Mouse (Mus musculus): ENCODE data around the gene Rundc3a.
"Not testable (repeated sequence)": the region's sequence is repeated elsewhere in the genome, so short reads cannot be mapped to it uniquely, and the experiment has no call there.

Rundc3a gene

DNA sequence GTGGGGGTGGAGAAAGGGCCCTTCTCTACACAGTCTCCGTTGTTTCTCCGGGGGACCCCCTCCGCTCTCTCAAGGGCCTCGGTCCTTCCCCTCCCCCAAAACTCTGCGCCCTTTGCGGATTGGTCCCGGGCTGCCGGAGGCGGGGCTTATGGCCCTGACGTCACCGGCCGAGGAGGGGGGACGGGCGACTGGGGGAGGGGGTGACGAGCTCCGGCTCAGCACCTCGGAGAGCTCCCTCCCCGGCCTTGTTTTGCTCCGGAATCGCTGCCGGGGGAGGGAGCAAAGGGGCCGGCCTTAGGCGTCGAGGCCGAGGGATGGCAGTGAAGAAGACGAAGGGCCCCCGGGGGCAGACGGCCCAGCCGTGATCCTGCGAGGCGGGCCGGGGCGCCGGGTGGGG is at the start of gene Rundc3a:
Gene Rundc3a, plus strand, starts transcription at position 166 of the 397 bp plus-strand sequence.
- DNase-seq (ENCODE audit: low spot score) = peak; percentile 94

DNA sequence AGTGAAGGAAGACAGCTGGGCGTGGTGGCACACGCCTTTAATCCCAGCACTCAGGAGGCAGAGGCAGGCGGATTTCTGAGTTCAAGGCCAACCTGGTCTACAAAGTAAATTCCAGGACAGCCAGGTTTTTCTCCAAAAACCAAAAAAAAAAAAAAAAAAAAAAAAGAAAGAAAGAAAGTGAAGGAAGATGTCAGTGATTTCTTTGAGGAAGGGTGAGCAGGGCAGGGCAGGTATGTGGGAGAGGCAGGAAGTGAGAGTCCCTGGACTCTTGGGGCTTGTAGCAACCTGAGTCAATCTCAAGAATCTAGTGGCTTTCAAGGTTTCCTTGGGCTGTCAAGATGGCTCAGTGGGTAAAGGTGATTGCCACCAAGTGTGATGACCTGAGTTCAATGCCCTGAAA is 48.7 kb upstream of the Rundc3a start:
- DNase-seq (ENCODE audit: low spot score) = no peak

DNA sequence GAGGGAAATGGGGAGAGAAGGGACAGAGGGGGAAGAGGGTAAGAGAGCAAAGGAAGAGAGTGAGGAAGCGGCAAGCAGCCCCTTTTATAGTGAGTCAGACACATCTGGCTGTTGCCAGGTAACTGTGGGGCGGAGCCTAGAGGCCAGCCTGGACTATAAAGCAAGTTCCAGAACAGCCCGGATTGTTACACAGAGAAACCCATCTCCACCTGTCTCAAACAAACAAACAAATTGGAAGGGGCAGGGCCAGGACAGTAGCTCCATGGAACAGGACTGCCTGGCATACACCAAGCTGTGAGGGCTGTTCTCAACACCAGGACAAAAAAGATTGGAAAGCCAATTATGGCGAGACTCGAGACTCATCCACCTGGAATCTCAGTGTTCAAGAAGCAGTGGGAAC is 46.3 kb upstream of the Rundc3a start:
- DNase-seq (ENCODE audit: low spot score) = no peak

DNA sequence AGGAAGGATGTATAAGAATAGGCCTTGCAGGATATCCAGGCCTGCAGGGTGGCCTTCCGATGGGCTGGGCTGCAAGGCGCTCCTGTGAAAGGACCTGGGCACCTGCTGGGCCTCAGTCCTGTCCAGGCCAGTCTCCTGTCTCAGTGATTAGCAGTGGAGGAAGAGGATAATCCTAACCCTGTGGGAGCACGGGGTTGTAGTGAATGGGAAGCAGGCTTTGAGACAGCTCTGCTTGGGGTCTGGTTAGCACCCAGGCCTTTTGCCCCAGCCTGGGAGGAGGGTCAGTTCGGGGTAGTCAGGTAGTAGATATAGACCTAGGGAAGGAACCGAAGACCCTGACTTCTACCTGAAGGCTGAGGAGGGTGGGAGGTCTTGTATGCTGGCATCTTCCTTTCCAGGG is 45.5 kb upstream of the Rundc3a start:
- no peak for DNase-seq (ENCODE audit: low spot score)

DNA sequence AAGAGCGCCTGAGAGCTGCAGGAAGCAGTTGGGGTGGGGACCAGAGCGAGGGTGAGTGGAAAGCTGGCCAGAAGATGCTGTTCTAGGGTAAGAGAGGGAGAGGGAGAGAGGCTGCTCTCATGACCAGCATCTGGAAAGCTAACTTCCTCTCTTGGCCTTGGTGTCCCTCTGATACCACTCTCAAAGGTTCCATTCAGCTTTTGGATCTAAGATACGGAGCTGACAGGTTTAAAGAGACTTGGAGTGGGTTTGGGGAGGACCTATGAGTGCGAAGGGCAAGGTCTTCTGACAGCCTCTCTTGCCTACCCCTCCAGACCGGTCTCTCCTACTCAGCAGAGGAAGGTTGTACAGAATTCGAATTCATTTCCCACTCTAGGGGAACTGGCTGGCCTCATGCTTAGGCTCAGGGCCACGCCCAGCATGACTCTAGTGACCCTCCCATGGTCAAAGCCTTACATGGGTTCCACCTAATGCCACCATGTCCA is 45.1 kb upstream of the Rundc3a start:
- DNase-seq (ENCODE audit: low spot score) = no peak

DNA sequence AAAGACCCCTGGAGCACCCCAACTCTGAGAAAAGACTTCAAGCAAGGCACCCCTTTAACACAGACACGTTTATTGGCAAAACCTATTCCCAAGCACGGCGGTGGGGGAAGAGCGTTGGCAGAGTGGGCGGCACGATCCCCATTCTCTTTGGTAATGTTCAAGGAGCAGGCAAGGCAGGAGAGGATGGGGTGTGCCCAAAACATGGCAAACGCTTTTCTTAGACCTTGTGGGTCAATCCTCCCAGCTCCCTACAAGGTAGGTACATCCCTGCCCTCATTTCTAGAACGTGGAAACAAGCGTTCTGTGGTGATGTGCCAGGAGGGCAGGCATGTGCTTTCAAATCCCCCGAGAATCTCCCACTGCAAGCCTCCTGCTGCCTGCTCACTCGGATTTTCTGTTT is 44.4 kb upstream of the Rundc3a start:
- DNase-seq (ENCODE audit: low spot score) = no peak

DNA sequence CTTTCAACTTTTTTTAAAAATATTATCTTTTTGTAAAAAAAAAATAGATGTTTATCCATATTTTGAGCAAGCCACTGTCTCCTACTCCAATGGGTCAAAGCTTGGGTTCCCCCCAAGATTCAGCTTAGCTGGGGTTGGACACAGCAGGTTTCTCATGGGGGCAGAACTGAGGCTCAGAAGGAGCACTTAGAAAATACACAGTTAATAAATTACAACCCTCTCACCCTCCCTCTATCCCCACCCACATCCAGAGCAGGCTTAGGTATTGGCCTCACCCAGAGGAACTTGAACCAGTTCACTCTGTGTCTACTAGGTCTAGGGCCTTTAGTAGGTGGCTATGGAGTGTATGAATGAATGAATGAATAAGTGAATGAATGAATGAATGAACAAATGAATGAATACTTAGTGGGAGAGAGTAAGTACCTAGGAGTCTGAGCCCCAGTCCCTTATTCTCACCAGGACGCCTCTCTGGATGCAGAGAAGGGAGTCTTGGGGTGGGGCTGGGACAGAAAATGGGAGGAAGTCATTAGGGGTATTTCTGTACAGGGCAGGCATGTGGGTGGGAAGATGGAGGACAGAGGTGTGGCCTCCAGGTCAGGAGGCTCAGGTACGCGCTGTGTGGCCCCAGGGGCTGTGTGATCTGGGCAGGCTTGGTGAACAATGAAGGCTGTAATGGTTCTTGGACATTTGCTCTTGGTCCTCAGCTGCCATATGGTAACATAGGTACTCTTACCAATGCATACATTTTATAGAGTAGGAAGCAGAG is 43.8 kb upstream of the Rundc3a start:
- no peak for DNase-seq (ENCODE audit: low spot score)

DNA sequence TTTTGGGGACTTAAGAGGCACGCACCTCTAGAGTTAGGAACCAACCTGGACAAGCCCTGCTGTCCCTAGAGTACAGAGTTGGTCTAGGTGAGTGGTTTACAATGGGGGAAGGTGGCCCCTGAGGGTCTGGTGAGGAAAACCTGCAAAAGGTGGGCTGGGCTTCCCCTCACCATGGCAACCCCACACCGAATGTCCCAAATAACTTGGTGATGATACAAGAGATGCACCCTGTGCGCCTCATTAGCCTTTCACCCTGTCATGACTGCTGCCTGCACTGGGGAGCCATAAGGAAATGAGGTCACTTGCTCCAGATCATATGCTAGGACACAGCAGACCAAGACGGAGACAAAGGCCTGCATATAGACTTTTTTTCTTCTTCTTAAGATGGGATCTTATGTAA is 42.8 kb upstream of the Rundc3a start:
- DNase-seq (ENCODE audit: low spot score) = no peak

DNA sequence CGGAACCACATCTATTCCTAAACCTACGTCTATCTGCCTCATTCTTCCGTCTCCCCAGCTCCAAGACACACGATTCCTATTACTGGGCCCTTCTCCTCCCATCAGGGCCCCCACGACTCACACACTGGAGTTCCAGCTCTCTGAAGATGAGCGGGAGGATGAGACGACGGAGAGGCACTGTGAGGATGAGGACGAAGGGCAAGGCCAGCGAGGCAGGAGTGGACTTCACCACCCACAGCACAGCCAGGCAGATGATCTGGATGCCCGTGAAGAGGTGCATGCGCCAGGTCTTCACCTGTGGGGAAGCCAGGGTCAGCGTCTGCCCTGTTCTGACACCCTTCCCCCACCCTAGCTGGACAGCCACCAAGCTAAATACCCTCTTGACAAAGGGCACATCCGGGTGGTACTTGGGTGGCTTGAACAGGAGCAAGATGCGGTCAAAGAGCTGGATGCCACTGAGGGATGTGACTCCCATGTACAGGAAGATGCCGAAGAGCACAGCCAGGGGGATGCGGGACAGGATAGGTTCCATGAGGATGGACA is 42.2 kb upstream of the Rundc3a start:
- DNase-seq (ENCODE audit: low spot score) = no peak

DNA sequence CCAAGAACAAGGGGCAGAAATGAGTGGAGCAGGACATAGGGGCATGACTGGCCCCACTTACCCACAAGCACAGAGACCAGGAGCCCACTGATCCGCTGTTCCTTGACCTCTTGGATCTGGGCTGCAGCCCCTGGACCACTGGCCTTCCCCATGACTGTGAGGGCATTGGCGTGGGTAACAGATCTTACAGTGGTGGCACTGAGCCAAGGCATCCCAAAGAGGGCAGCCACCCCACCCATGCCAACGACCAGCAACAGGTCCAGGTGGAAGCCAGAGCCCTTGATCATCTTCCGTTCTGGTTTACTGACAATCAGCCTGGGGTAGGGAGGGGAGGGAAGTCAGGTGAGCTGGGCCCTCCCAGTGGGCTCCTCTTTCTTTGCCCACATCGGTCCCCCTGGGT is 40.8 kb upstream of the Rundc3a start:
- DNase-seq (ENCODE audit: low spot score) = no peak

DNA sequence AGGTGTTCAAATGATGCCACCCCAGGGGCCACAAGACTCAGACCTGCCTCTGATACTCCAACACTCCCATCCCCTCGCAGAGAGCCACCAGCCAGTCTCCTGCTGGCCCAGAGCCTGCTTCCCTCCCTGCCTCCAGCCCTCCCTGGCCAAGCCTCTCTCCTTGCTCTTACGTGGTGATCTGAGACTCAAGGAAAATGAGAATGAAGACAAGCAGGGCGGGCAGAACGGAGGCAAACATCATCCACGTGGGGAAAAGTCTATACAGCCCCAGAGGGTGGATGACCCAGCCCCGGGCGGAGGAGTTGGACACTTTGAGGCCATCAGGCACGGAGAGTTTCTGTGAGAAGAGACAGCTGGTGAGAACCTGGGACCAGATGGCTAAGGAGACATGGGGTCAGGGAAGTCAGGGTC is 40.2 kb upstream of the Rundc3a start:
- no peak for DNase-seq (ENCODE audit: low spot score)

DNA sequence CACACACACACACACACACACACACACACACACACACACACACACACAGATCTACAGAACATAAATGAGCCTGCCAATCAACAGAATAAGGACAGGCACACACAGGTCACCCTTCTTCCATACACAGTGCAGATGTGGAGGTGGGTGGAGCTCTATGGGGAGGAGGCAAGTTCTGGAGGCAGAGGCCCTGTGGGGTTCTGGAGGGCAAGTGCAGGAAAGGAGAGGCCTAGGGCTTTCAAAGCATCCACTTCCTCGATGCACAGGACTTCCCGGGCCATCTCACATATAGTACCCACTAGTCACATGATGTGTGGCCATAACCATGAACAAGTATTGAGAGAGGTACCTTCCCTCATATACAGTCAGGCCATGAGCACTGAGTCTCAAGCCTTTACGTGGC is 37.7 kb upstream of the Rundc3a start:
- no peak for DNase-seq (ENCODE audit: low spot score)

DNA sequence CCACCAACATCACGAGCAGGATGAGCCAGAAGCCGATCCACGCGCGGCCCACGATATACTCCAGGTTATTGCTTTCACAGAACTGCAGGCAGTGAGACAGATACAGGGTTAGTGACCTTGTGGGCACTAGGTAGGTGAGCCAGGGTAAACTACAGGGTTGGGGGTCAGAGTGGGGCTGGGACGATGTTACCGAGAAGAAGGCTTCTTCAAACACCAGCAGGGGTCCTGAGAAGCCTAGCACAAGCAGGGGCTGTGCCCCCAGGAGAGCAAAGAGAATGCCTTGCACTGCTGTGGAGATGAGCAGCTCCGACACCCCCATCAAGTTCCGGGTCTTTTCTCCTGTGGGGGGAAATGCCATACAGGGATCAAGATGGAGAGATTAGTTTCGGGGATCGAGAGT is 37.0 kb upstream of the Rundc3a start:
- DNase-seq (ENCODE audit: low spot score) = no peak

DNA sequence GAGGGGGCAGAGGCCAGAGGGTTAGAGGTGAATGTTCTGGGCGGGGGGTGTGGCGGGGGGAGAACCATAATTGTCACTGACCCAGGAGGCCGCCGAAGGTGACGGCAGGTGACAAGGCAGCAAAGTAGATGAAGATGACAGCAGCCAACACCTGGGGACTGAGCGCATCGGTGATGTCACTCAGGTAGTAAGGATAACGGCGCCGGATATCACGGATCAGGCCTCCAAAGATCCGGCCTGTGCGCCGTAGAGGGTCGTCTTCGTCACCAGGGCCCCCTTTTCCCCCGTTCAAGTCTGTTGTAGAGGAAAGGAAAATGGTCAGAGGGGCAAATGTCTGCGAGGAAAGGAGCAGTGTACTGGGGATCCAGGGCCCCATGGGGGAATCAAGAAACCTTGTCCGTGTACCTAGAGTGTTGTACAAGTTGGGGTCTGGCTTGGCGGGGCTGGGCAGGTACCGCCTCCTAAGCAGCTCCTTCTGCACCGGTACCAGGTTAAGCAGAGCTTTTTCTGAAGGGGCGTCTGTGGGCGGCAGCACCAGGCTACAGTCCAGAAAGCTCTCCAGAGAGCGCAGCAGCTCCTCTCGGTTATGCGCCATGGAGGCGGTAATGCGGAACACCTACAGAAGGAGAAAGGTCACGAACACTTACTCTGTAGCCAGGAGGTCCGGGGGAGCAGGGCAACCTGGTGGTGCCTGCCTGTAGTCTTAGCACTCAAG is 36.4 kb upstream of the Rundc3a start:
- DNase-seq (ENCODE audit: low spot score) = no peak

DNA sequence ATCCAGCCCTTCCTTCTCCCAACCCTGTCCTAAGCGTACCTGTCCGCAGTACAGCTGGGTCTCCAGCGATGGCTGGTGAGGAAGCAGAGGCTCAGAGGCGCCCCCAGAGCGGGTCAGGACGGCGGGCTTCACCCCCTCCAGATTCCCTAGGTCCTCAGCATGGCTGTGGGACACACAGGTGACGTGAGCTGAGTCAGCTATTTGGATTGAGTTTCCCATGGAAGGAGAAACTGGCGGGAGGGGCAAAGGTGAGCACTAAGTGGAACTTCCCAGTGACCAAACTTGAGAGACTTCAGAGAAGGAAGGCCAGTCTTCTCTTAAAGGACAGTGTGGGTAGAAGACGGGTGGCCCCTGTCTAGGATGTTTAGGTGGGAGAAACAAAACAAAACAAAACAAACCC is 34.8 kb upstream of the Rundc3a start:
- DNase-seq (ENCODE audit: low spot score) = no peak

DNA sequence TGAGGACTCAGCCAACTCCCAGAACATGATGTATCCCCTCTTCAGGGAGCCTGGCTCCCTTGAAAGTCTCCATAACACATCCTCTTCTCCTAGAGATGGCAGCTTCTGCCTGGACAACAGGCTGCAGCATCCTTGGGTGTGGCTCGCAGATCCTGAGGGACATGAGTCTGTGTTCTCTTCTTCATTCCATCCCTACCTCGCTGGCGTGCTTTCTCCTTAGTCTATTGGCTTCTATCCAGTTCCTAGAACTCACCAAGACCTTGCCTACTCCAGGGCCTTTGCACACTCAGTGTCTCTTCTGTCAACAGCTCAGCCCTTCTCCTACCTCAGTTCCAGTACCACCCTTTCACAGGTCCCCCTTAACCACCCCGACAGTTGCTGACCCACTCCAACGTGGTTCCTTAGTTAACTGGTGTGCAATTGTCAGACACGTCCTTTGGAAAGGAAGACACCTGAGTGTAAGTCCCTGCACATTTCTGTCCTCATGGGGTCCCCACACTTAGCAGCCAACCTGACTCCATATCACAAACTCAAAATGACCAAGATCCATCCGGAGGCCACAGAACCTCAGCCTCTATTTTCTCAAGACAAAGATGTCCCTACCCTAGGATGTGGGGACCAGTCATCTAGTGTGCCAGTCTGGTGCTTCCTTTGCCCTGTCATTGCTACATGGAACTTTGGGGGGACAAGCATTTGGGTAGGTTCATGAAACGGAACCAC is 31.3 kb upstream of the Rundc3a start:
- no peak for DNase-seq (ENCODE audit: low spot score)

DNA sequence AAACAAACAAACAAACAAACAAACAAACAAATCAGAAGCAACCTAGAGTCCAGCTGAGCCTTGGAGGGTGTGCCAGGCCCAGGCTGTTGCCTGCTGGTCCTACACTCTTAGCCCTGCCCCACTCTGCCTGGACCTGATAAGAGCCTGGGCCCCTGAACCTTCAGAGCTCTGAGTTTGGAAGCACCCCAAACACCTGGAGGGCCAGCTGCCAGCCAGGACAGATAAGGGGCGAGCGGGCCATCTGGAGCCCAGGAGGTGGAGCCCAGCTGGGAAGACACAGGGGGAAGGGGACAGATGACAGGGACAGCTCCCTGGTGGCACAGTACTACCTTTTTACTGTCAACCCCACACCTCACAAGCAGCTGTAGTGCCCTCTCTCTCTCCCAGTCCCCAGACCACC is 29.6 kb upstream of the Rundc3a start:
- DNase-seq (ENCODE audit: low spot score) = no peak

DNA sequence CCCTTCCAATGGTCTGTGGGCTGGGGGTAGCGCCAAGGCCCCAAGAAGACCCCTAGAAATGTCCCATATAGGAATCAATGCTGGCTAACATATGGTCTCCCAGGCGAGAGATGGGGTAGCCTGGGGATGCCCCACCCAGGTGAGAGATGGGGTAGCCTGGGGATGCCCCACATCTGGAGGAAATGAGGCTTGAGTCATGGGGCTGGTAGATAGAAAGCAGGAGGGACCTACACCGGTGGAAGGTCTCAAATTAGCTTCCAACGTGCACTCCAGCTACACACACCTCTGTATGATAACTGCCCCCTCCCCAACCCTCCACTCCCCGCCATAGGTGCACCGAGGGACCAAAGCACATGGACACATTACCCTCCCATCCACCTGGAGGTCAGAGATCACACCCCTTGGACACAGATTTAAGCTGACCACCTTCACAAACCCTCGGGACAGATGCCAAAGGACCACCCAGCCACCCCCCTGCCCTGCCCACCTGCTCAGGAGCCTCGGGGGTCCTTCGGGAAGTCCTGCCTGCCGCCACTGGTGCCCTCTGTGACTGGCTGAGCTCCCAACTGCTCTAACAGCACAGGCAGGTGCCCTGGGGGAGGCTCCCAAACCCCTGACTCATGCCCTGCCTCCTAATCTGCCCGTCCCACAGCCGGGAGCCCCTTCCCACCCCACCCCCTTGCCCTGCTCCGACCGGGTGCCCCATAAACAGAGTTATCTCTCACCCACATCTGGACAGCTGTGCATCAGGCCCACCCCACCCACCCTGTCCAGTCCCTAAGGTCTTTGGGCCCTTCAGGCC is 28.4 kb upstream of the Rundc3a start:
- DNase-seq (ENCODE audit: low spot score) = no peak

DNA sequence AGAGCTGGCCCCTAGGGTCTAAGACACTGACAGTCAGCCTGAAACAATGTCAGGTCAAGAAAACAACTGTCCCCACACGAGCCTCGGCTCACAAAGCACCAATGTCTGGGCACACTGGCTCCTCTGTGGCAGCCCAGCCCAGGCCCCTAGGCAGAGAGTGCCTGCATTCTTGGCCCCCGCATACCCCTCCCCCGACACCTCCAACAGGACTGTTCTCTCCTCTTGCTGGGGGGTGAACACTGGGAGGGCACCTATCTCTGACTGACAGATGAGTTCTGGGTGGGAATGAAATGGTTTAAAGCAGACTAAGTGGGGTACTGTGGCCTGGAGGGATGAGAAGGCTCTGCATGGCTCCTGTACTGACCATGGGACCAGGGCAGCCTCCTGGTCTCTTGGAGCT is 27.5 kb upstream of the Rundc3a start:
- no peak for DNase-seq (ENCODE audit: low spot score)

DNA sequence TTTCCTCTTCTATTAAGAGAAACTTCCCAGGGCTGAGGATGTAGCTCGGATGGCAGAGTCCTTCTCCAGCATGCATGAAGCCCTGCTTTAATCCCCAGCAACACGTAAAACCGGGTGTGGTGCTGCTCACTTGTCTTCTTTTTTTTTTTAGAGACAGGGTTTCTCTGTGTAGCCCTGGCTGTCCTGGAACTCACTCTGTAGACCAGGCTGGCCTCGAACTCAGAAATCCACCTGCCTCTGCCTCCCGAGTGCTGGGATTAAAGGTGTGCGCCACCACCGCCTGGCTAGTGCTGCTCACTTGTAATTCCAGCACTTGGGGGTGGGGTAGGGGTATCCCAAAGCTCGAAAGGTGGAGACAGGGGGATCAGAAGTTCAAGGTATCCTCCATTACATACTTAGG is 27.1 kb upstream of the Rundc3a start, which contains the start of gene Slc4a1:
Gene Slc4a1, minus strand, starts transcription at position 101 of the 400 bp plus-strand sequence.
- DNase-seq (ENCODE audit: low spot score) = not testable (repeated sequence)

DNA sequence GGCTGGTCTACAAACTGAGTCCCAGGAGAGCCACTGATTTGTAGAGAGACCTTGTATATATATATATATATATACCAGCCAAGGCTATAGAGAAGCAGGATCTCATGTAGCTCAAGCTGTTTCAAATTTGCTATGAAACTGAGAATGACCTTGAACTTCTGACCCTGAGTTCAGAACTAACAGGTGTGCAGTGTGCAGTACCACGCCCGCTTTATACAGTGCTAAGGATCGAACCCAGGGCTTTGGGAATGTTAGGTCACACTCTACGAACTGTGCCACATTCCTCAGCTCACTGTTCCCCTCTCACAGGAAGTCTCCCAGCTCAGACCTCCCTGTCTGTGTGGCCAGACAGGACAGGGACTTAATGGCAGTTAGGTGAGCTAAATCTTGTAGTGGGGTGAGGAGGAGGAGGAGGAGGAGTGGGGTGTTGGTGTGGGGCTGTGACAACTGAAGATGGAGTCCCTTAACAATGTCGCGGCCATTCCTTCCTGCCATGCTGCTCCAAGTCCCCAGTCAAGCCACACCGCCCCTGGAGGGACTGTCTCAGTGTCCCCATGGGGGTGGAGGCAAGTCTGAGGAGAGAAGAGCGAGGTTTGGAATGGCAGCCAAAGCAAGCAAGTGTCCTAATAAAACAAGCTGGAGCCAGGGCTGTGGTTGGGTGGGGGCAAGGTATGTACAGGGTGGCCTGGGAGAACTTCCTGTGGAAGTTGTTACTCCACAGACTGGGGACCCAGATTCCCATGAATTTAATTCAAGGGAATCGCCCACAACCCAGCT is 25.5 kb upstream of the Rundc3a start:
- DNase-seq (ENCODE audit: low spot score) = no peak

Measured in layer of hippocampus, adult 11-12 months (tissue).